Mouse (Mus musculus) small intestine, adult 2 months (tissue): Measurements from ENCODE around the gene Lypd6b.

Experiments
- CTCF ChIP-seq: fragments of 200-500 bp; IDR thresholded peaks from 2 replicates; pipeline ENCODE4 v1.5.1; 2012; ENCODE audit warnings: low read depth, mild to moderate bottlenecking, control low read depth, inconsistent platforms, low read length, moderate library complexity, mixed read lengths; ENCODE audit not compliant: insufficient replicate concordance, insufficient read length; ENCODE audit errors: extremely low read depth
- POLR2A ChIP-seq: fragments of 200-500 bp; IDR thresholded peaks from 2 replicates; pipeline ENCODE4 v1.6.1; 2012; ENCODE audit warnings: low read depth, mild to moderate bottlenecking, control low read depth, inconsistent platforms, low read length, moderate library complexity

DNA sequence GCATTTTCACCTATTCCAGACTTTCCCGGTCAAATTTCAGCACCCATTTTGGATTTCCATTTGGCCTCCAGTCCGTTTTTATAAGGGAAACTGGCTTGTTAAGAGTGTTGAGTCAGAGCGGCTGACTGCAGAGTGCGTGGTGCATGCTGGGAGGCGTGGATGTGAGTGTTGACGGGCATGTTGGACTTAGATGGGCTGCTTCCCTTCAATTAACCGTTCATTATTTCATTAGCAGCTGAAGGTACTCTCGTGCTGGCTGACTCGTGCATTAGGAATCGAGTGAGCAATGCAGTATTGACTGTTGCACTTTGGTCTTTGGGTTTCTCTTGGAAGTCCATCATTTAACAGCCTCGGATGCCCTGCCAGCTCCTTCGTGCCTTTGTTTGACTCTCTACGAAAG lies 150.1 kb downstream of the Lypd6b start:
- TF ChIP-seq POLR2A: no peak
- TF ChIP-seq CTCF: no peak
